Mouse (Mus musculus) intestine, embryonic 14.5 days (tissue): ENCODE data around the gene Cercam. TPM values are rescaled to one million over a fixed set of nuclear protein-coding genes. Genes with fewer than 3 reads are reported as not detected.

Experiments
- microRNA-seq: library from miRNA; unstranded; fragments of <30 nt; microRNA quantifications from one replicate; pipeline ENCODE4, GENCODE M21; 2016
- polyA plus RNA-seq: library from polyadenylated mRNA; unstranded; fragments of >200 nt; fragmentation: Nextera tagmentation; extraction: Ambion mirVana; gene quantifications from 2 replicates; pipeline ENCODE4 v1.2.1, GENCODE M21; 2014

Gene Cercam
- polyA plus RNA-seq, 1 experiment from 2014 or later = 20.2 TPM

Small RNA genes lying within 50 kb of the gene (microRNA-seq; reads per million reads assigned to microRNA genes)
- gene Mir219a-2 (not detected), gene Mir219b (not detected)

Other genes with a start within 250 kb of the Cercam start
- gene Rapgef1, start 249.4 kb upstream of the Cercam start, polyA plus RNA-seq = 15.1 and 15.7 TPM in 2 replicates
- gene Gm13420, start 117.5 kb upstream of the Cercam start, polyA plus RNA-seq = 0.82 and 1.1 TPM in 2 replicates
- not detected in 2 replicates for gene Gm13547, start 109.9 kb upstream of the Cercam start, polyA plus RNA-seq
- gene Coq4, start 81.7 kb upstream of the Cercam start, polyA plus RNA-seq = 48.3 and 50.0 TPM in 2 replicates
- 33.3 and 34.6 TPM in 2 replicates for gene Trub2, start 80.7 kb upstream of the Cercam start, polyA plus RNA-seq
- gene Slc27a4, start 66.5 kb upstream of the Cercam start, polyA plus RNA-seq = 16.0 and 16.2 TPM in 2 replicates
- 26.7 and 26.9 TPM in 2 replicates for gene Urm1, start 49.1 kb upstream of the Cercam start, polyA plus RNA-seq
- gene Odf2, start 20.1 kb downstream of the Cercam start, polyA plus RNA-seq = 50.0 and 64.3 TPM in 2 replicates
- 52.4 and 57.6 TPM in 2 replicates for gene Gle1, start 66.3 kb downstream of the Cercam start, polyA plus RNA-seq
- gene Sptan1, start 96.4 kb downstream of the Cercam start, polyA plus RNA-seq = 131 and 141 TPM in 2 replicates
- gene Wdr34, start 179.7 kb downstream of the Cercam start, polyA plus RNA-seq = 28.7 and 30.3 TPM in 2 replicates
- 557 and 562 TPM in 2 replicates for gene Set, start 188.2 kb downstream of the Cercam start, polyA plus RNA-seq
- 8.2 and 9.9 TPM in 2 replicates for gene Pkn3, start 208.5 kb downstream of the Cercam start, polyA plus RNA-seq
- 60.2 and 60.3 TPM in 2 replicates for gene Zdhhc12, start 224.5 kb downstream of the Cercam start, polyA plus RNA-seq